Mouse (Mus musculus) embryonic facial prominence, embryonic 14.5 days (tissue): ENCODE results near the gene Efnb3. TPM values are rescaled to one million over a fixed set of nuclear protein-coding genes. Genes with fewer than 3 reads are reported as not detected.

Source experiments
- ATAC-seq: fragments of 200-750 bp; cut with Nextera tagmentation; 2 replicates; pipeline ENCODE4 v1.8.0; 2017; ENCODE audit warnings: low read depth, moderate number of reproducible peaks, moderate TSS enrichment
- DNase-seq: peaks from one replicate; pipeline ENCODE4 v3.0.0-alpha.2; 2015; ENCODE audit warnings: low spot score
- H3K27ac ChIP-seq: fragments of 300-500 bp; sonication (generic); replicated peaks from 2 replicates; pipeline ENCODE4 v1.5.1; 2014; ENCODE audit warnings: low read depth, mild to moderate bottlenecking, low read length, moderate library complexity
- H3K27me3 ChIP-seq: fragments of 300-500 bp; sonication (generic); replicated peaks from 2 replicates; pipeline ENCODE4 v1.6.1; 2014; ENCODE audit warnings: low read length; ENCODE audit not compliant: control insufficient read depth, insufficient read depth
- H3K36me3 ChIP-seq: fragments of 300-500 bp; sonication (generic); 2 replicates; pipeline ENCODE4 v1.6.1; 2014; ENCODE audit warnings: low read length, mixed read lengths; ENCODE audit not compliant: control insufficient read depth, insufficient read depth
- H3K4me1 ChIP-seq: fragments of 300-500 bp; sonication (generic); 2 replicates; pipeline ENCODE4 v1.6.1; 2014; ENCODE audit warnings: antibody characterized with exemption, low read length; ENCODE audit not compliant: control insufficient read depth, insufficient read depth
- H3K4me2 ChIP-seq: fragments of 300-500 bp; sonication (generic); 2 replicates; pipeline ENCODE4 v1.6.1; 2014; ENCODE audit warnings: low read depth, mild to moderate bottlenecking, low read length, moderate library complexity, mixed read lengths
- H3K4me3 ChIP-seq: fragments of 300-500 bp; sonication (generic); 2 replicates; pipeline ENCODE4 v1.5.1; 2014; ENCODE audit warnings: low read depth, mild to moderate bottlenecking, low read length
- H3K9ac ChIP-seq: fragments of 300-500 bp; sonication (generic); 2 replicates; pipeline ENCODE4 v1.6.1; 2014; ENCODE audit warnings: low read depth, mild to moderate bottlenecking, low read length, moderate library complexity, mixed read lengths
- H3K9me3 ChIP-seq: fragments of 300-500 bp; sonication (generic); 2 replicates; pipeline ENCODE4 v1.6.1; 2016; ENCODE audit warnings: low read length; ENCODE audit not compliant: control insufficient read depth
- WGBS: fragments of 180-500 bp; shearing (Covaris S2); extraction: QIAGEN DNeasy Blood & Tissue Kit; methylation state at CpG from one replicate; pipeline ENCODE4 v1.1.7; 2014; 5-methylcytosine and 5-hydroxymethylcytosine counted together
- polyA plus RNA-seq: library from polyadenylated mRNA; unstranded; fragments of >200 nt; fragmentation: Nextera tagmentation; extraction: Ambion mirVana; gene quantifications from 2 replicates; pipeline ENCODE4 v1.2.1, GENCODE M21; 2014

The Efnb3 gene
- polyA plus RNA-seq, 1 experiment from 2014 or later = 7.3 TPM

DNA sequence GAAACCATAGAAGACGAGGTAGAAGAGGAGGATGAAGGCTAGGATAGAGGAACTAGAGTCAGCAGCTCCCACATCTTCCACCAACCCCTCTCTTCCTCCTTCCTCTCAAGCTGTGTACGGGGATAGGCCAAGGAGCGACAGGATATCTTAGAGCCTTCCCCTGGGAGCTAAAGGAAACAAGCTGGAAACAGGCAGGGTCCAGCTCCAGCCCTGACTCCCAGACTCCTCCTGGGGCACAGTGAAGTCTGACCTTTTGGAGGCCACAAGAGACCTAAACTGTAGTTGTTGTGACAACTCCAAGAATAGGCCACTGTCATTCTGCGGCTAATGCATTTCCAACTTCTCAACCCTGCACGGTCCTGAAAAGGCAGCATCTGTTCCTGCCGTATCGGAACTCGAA is 43.5 kb upstream of the Efnb3 start:
- Histone ChIP-seq H3K36me3 (no peaks in the 10 kb centered on the region), H3K27me3 (peaks cover 5% of the 10 kb centered on the region; the same call in 1 of the 2 replicates), H3K9ac (no peak overlapping the region), H3K4me2 (0 out of 2 replicates have a peak overlapping the region, but pooled peaks have one; percentile 98), H3K4me1 (peaks cover 24% of the 10 kb centered on the region), H3K4me3 (0 out of 2 replicates have a peak overlapping the region, but pooled peaks have one; percentile 60), H3K27ac (no peak overlapping the region), H3K9me3 (no peaks in the 10 kb centered on the region)
- ATAC-seq (no peak), DNase-seq (no peak)
- 62% methylated on average over 8 of the region's 8 CpGs for WGBS

DNA sequence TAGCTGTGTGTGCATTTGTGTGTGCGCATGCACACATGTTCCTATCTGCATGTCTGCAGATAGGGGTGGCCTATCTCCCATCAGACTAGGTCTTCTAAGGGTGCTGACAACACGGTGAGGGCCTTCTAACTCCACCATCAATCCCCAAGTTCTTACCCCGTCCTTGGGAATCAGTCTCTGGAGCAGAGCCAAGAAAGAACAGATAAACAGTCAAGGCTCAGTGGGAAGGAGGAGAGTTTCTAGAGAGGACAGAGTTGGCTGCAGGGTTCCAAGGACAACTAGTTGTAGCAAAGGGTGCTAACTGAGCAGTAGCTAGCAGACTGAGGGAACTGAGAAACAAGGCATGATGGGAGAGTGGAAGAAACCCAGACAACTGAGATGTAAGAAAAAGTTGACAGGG is 41.8 kb upstream of the Efnb3 start:
- ATAC-seq = no peak
- no peaks in the 10 kb centered on the region for H3K36me3 ChIP-seq
- 74% methylated on average over 3 of the region's 3 CpGs for WGBS
- H3K9me3 ChIP-seq = no peaks in the 10 kb centered on the region
- DNase-seq = no peak
- H3K4me2 ChIP-seq = no peak overlapping the region
- peaks cover 24% of the 10 kb centered on the region for H3K4me1 ChIP-seq
- no peak overlapping the region for H3K4me3 ChIP-seq
- peaks cover 5% of the 10 kb centered on the region; the same call in 1 of the 2 replicates for H3K27me3 ChIP-seq
- no peak overlapping the region for H3K9ac ChIP-seq
- H3K27ac ChIP-seq = no peak overlapping the region

DNA sequence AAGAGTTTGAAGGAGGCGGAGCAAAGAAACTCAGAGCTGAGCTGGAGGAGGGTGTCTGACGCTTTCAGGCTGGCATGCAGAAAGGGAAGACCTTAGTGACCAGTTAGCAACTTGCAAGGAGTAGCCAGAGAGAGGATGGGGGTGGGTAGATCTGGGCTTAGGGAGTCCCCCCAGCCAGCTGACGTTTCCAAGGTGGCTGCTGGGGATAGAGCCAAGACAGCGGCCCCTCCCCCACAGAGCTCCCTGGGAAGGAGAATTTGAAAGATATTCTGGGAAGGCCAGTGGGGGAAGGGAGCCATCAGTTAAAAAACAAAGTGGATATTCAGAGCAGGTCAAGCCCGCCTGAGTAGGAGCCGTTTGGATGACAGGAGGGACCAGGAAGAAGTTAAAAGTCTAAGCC is 40.1 kb upstream of the Efnb3 start:
- H3K4me1 ChIP-seq = peaks cover 24% of the 10 kb centered on the region
- H3K27ac ChIP-seq = peak overlapping the region; percentile 65; the same call in 1 of the 2 replicates
- H3K9ac ChIP-seq = peak overlapping the region; percentile 47; the same call in 1 of the 2 replicates
- no peaks in the 10 kb centered on the region for H3K9me3 ChIP-seq
- H3K36me3 ChIP-seq = peaks cover 6% of the 10 kb centered on the region; the same call in 1 of the 2 replicates
- peak overlapping the region; percentile 33 for H3K4me2 ChIP-seq
- DNase-seq (peak; percentile 80), ATAC-seq (peak; percentile 35; the same call in 1 of the 2 replicates)
- no peak overlapping the region for H3K4me3 ChIP-seq
- WGBS = 9% methylated on average over 6 of the region's 6 CpGs
- peaks cover 5% of the 10 kb centered on the region; the same call in 1 of the 2 replicates for H3K27me3 ChIP-seq

DNA sequence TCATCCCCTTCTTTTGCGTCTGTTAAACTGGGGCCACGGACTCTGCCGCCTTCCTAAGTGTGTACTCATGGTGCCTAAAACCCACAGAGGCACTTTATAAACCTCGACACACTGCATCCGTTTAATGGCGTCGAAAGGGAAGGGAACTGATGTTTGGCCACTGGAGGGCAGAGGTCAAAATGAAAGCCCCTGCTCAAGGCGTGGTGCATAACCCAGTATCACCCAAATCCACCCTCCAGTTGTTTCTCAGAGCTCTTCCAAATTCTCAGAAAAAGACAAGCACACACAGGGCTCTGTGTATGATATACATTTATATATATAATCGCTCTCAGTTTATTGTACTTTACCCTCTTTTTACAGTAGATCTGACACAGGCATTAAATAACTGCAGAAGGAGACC is 39.4 kb upstream of the Efnb3 start:
- Histone ChIP-seq H3K4me1 (peaks cover 17% of the 10 kb centered on the region), H3K9ac (no peak overlapping the region), H3K27ac (peak overlapping the region; percentile 65; the same call in 1 of the 2 replicates), H3K36me3 (peaks cover 11% of the 10 kb centered on the region; the same call in 1 of the 2 replicates), H3K27me3 (peaks cover 4% of the 10 kb centered on the region; the same call in 1 of the 2 replicates), H3K4me3 (no peak overlapping the region), H3K9me3 (no peaks in the 10 kb centered on the region), H3K4me2 (peak overlapping the region; percentile 33; the same call in 1 of the 2 replicates)
- ATAC-seq = no peak
- 12% methylated on average over 9 of the region's 9 CpGs for WGBS
- no peak for DNase-seq

DNA sequence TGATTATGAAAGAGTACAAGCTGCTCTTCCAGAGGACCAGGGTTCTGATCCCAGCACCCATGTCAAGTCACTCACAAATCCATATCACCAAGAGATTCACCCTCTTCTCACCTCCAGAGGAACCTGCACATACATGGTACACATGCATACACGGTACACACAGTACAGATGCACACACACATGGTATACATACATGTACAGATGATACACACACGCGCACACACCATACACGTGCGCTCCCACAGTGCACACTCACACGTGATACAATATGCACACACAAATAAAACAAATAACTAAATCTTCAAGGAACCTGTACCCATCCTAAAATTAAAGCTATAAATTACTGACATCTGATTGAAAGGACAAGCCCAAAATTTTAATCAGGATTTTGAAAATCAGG is 34.8 kb upstream of the Efnb3 start:
- Histone ChIP-seq H3K36me3 (peaks cover 49% of the 10 kb centered on the region), H3K4me1 (peaks cover 3% of the 10 kb centered on the region), H3K27me3 (no peaks in the 10 kb centered on the region), H3K9ac (no peak overlapping the region), H3K4me2 (no peak overlapping the region), H3K27ac (no peak overlapping the region), H3K4me3 (no peak overlapping the region), H3K9me3 (no peaks in the 10 kb centered on the region)
- 95% methylated on average over 6 of the region's 6 CpGs for WGBS
- DNase-seq (no peak), ATAC-seq (no peak)

DNA sequence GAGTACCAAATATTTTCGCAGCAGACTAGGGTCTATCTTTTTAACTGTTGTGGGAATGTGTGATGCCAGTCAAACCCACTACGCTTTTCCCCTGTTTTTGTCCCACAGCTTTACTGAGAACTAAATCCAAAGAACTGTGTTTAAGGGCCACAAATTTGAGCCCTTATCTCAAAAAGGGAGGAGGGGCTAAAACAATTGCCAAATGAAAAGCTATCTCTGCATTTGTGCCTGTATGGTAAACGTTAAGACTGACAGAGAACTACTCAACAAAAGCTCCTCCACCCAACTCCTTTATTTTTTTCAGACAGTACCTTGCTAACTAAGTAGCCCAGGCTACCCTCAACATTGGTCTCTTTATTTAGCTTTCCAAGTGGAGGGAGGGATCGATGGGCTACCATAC is 32.8 kb upstream of the Efnb3 start:
- no peak overlapping the region for H3K4me2 ChIP-seq
- peaks cover 70% of the 10 kb centered on the region for H3K36me3 ChIP-seq
- H3K27ac ChIP-seq = no peak overlapping the region
- no peaks in the 10 kb centered on the region for H3K4me1 ChIP-seq
- DNase-seq (no peak), ATAC-seq (no peak)
- no peak overlapping the region for H3K9ac ChIP-seq
- 90% methylated on average over 4 of the region's 4 CpGs for WGBS
- no peak overlapping the region for H3K4me3 ChIP-seq
- no peaks in the 10 kb centered on the region for H3K27me3 ChIP-seq
- no peaks in the 10 kb centered on the region for H3K9me3 ChIP-seq

DNA sequence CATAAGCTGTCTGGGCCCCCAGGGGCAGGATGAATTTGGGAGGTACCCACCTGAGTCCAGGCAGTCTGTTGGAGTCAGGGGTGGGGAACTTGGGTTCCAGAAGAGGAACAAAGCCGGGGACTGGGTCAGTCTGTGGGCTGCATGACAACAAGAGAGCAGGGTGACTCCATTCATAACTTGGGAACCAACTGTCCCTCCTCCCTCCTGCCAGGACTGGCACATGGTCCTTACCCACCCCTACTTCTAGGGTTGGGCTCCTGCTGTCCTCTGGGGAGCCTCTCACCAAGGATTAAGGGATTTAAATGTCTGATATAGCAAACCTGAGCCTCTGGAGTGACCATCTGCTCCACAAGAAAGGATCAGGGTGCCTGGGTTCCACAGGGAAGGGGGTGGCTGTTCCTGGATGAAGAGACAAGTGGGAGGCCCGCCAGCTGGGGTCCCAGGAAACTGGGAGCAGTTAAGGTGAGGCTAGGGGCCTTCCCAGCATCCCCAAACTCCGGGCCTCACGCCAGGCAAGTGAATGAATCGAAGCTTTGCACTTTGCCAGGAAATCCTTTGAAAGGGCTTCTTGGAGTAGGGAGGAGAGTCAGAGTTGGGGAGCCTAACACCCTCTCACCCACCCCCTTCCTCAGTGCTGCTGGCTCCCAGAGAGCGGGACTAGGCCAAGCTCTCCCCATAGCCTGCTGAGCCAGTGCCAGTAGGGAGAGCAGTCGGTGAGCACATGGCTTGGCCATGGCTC is 32.1 kb upstream of the Efnb3 start:
- Histone ChIP-seq H3K9me3 (no peaks in the 10 kb centered on the region), H3K36me3 (peaks cover 77% of the 10 kb centered on the region), H3K9ac (no peak overlapping the region), H3K4me2 (no peak overlapping the region), H3K4me3 (no peak overlapping the region), H3K27me3 (no peaks in the 10 kb centered on the region), H3K4me1 (no peaks in the 10 kb centered on the region), H3K27ac (no peak overlapping the region)
- 81% methylated on average over 7 of the region's 7 CpGs for WGBS
- DNase-seq (peak; percentile 4), ATAC-seq (0 out of 2 replicates have a peak, but pooled peaks have one; percentile 22)

DNA sequence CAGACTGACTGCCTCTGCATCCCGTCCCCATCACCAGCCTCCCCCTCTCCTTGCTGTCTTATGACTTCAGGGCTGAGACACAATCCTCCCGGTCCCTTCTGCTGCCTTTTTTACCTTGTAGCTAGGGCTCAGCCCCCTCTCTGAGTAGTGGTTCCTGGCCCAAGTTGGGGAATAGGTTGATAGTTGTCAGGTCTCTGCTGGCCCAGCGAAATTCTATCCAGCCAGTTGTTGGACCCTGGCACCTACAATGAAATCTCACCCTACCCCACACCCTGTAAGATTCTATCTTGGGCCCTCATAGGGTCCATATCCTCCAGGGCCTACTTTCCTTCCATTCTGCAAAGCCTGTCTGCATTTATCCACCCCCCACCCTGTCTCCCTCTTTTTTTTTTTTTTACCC is 31.4 kb upstream of the Efnb3 start:
- DNase-seq (no peak), ATAC-seq (no peak)
- WGBS = 91% methylated on average over 3 of the region's 3 CpGs
- Histone ChIP-seq H3K4me3 (no peak overlapping the region), H3K36me3 (peaks cover 82% of the 10 kb centered on the region), H3K27me3 (no peaks in the 10 kb centered on the region), H3K4me1 (no peaks in the 10 kb centered on the region), H3K27ac (no peak overlapping the region), H3K9ac (no peak overlapping the region), H3K4me2 (no peak overlapping the region), H3K9me3 (no peaks in the 10 kb centered on the region)

DNA sequence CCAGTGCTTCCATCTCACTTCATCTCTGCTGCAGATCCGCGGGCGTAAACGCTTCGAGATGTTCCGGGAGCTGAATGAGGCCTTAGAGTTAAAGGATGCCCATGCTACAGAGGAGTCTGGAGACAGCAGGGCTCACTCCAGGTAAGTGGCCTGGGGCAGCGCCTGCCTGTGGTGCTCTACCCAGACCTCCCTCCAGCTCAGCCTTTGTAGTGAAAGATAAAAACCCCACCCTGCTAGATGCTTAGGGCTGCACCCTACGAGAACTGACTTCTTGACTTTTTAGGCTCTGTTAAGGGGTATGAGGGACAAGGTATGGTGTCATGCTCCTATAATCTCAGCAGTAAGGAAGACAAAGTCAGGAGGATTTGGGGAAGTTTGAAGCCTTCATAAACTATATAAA is 30.6 kb upstream of the Efnb3 start:
- Histone ChIP-seq H3K27ac (no peak overlapping the region), H3K36me3 (peaks cover 81% of the 10 kb centered on the region), H3K9me3 (no peaks in the 10 kb centered on the region), H3K4me2 (no peak overlapping the region), H3K4me1 (no peaks in the 10 kb centered on the region), H3K9ac (no peak overlapping the region), H3K4me3 (no peak overlapping the region), H3K27me3 (no peaks in the 10 kb centered on the region)
- ATAC-seq = no peak
- no peak for DNase-seq
- WGBS = 93% methylated on average over 8 of the region's 8 CpGs
